Mouse (Mus musculus) forebrain, postnatal 0 days (tissue): ENCODE data around the gene Wdr95. TPM values are rescaled to one million over a fixed set of nuclear protein-coding genes. Genes with fewer than 3 reads are reported as not detected.

ENCODE experiments used
- ATAC-seq: fragments of 200-750 bp; cut with Nextera tagmentation; 2 replicates; pipeline ENCODE4 v1.8.0; 2017; ENCODE audit warnings: mild to moderate bottlenecking, moderate library complexity
- DNase-seq: peaks from one replicate; pipeline ENCODE4 v3.0.0-alpha.2; 2015
- H3K27ac ChIP-seq: fragments of 300-500 bp; sonication (generic); 2 replicates; pipeline ENCODE4 v1.5.1; 2014; ENCODE audit warnings: low read depth, mild to moderate bottlenecking, antibody characterized with exemption, low read length, moderate library complexity, mixed read lengths
- H3K27me3 ChIP-seq: fragments of 300-500 bp; sonication (generic); 2 replicates; pipeline ENCODE4 v1.6.1; 2014; ENCODE audit warnings: mild to moderate bottlenecking, low read length, mixed read lengths; ENCODE audit not compliant: insufficient read depth
- H3K36me3 ChIP-seq: fragments of 300-500 bp; sonication (generic); 2 replicates; pipeline ENCODE4 v1.6.1; 2014; ENCODE audit warnings: mild to moderate bottlenecking, moderate library complexity; ENCODE audit not compliant: insufficient read depth
- H3K4me1 ChIP-seq: fragments of 300-500 bp; sonication (generic); 2 replicates; pipeline ENCODE4 v1.6.1; 2014; ENCODE audit warnings: antibody characterized with exemption; ENCODE audit not compliant: insufficient read depth
- H3K4me2 ChIP-seq: fragments of 300-500 bp; sonication (generic); 2 replicates; pipeline ENCODE4 v1.6.1; 2014; ENCODE audit warnings: low read depth, mild to moderate bottlenecking, moderate library complexity
- H3K4me3 ChIP-seq: fragments of 300-500 bp; sonication (generic); 2 replicates; pipeline ENCODE4 v1.5.1; 2014; ENCODE audit warnings: low read depth, low read length, mixed read lengths
- H3K9ac ChIP-seq: fragments of 300-500 bp; sonication (generic); 2 replicates; pipeline ENCODE4 v1.6.1; 2014; ENCODE audit warnings: mild to moderate bottlenecking
- H3K9me3 ChIP-seq: fragments of 300-500 bp; sonication (generic); 2 replicates; pipeline ENCODE4 v1.6.1; 2016; ENCODE audit warnings: low read length
- CTCF ChIP-seq: sonication (generic); IDR thresholded peaks from 2 replicates; pipeline ENCODE4 v1.5.1; 2016; ENCODE audit warnings: antibody characterized with exemption, control low read depth, low read depth
- WGBS: fragments of 180-500 bp; shearing (Covaris S2); extraction: QIAGEN DNeasy Blood & Tissue Kit; methylation state at CpG from one replicate; pipeline ENCODE4 v1.1.7; 2014; 5-methylcytosine and 5-hydroxymethylcytosine counted together
- polyA plus RNA-seq: library from polyadenylated mRNA; unstranded; fragments of >200 nt; fragmentation: Nextera tagmentation; extraction: Ambion mirVana; gene quantifications from 2 replicates; pipeline ENCODE4 v1.2.1, GENCODE M21; 2015
- total RNA-seq: library from RNA; depleted of rRNA; stranded (reverse); fragments of >200 nt; gene quantifications from 2 replicates; pipeline ENCODE4 v1.2.3, GENCODE M21; 2014

Gene Wdr95
- total and polyA plus RNA-seq, 2 experiments from 2014 or later = 0.38 to 0.84 TPM

- WGBS = 94% methylated on average over 11 of the region's 11 CpGs
- H3K4me1 ChIP-seq = no peaks in the 10 kb centered on the region
- H3K4me2 ChIP-seq = no peak overlapping the region
- H3K9me3 ChIP-seq = no peaks in the 10 kb centered on the region
- no peak overlapping the region for H3K4me3 ChIP-seq
- TF ChIP-seq CTCF = no peak
- no peak for ATAC-seq
- no peaks in the 10 kb centered on the region for H3K27me3 ChIP-seq
- H3K27ac ChIP-seq = no peak overlapping the region
- H3K36me3 ChIP-seq = no peaks in the 10 kb centered on the region
- no peak for DNase-seq
- no peak overlapping the region for H3K9ac ChIP-seq
These were observed 24.9 kb downstream of the Wdr95 start for GRCm38 (mm10) chr5:149553373-149553772.

DNA sequence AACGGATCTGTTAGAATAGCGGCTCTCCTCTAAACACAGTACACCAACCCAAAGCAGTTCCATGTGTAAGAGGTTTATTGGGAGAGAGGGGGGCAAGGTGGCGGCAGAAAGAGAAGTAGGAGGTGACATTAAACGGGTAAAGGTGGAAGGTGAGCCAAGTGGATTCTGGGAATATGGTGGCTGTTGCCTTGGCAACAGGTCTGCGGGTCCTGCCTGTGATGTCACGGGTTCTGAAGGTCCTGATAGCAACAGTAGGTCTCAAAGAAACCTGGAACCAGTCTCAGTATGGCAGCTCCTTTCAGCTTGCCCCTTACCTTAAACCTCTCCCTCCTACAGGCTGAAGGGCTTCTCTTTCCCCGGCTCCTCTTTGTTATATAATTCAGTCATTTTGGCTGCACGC is 25.9 kb downstream of the Wdr95 start:
- no peak for TF ChIP-seq CTCF
- no peaks in the 10 kb centered on the region for H3K9me3 ChIP-seq
- no peaks in the 10 kb centered on the region for H3K36me3 ChIP-seq
- H3K4me1 ChIP-seq = no peaks in the 10 kb centered on the region
- 89% methylated on average over 8 of the region's 8 CpGs for WGBS
- DNase-seq (no peak), ATAC-seq (no peak)
- H3K4me2 ChIP-seq = no peak overlapping the region
- H3K9ac ChIP-seq = no peak overlapping the region
- no peak overlapping the region for H3K27ac ChIP-seq
- H3K27me3 ChIP-seq = no peaks in the 10 kb centered on the region
- no peak overlapping the region for H3K4me3 ChIP-seq

- no peaks in the 10 kb centered on the region for H3K36me3 ChIP-seq
- TF ChIP-seq CTCF = no peak
- peak overlapping the region; percentile 88 for H3K27ac ChIP-seq
- peaks cover 16% of the 10 kb centered on the region for H3K4me1 ChIP-seq
- 32% methylated on average over 11 of the region's 11 CpGs for WGBS
- H3K4me2 ChIP-seq = peak overlapping the region; percentile 26; the same call in 1 of the 2 replicates
- peak; percentile 88 for DNase-seq
- H3K9ac ChIP-seq = no peak overlapping the region
- no peaks in the 10 kb centered on the region for H3K27me3 ChIP-seq
- H3K9me3 ChIP-seq = no peaks in the 10 kb centered on the region
- H3K4me3 ChIP-seq = no peak overlapping the region
- peak; percentile 97 for ATAC-seq
These were observed 32.6 kb downstream of the Wdr95 start for GRCm38 (mm10) chr5:149560903-149561588.

GRCm38 (mm10) chr5:149566026-149566425 is 37.5 kb downstream of the Wdr95 start:
- no peak overlapping the region for H3K4me2 ChIP-seq
- H3K36me3 ChIP-seq = no peaks in the 10 kb centered on the region
- no peaks in the 10 kb centered on the region for H3K9me3 ChIP-seq
- H3K27ac ChIP-seq = 0 out of 2 replicates have a peak overlapping the region, but pooled peaks have one; percentile 36
- 30% methylated on average over 11 of the region's 11 CpGs for WGBS
- H3K9ac ChIP-seq = 0 out of 2 replicates have a peak overlapping the region, but pooled peaks have one; percentile 3
- H3K4me1 ChIP-seq = peaks cover 16% of the 10 kb centered on the region
- DNase-seq (no peak), ATAC-seq (no peak)
- H3K27me3 ChIP-seq = no peaks in the 10 kb centered on the region
- no peak overlapping the region for H3K4me3 ChIP-seq
- no peak for TF ChIP-seq CTCF

GRCm38 (mm10) chr5:149566957-149567356 is 38.5 kb downstream of the Wdr95 start:
- H3K4me2 ChIP-seq = no peak overlapping the region
- H3K4me3 ChIP-seq = no peak overlapping the region
- peaks cover 9% of the 10 kb centered on the region; the same call in 1 of the 2 replicates for H3K4me1 ChIP-seq
- WGBS = 52% methylated on average over 5 of the region's 5 CpGs
- no peaks in the 10 kb centered on the region for H3K9me3 ChIP-seq
- no peaks in the 10 kb centered on the region for H3K36me3 ChIP-seq
- no peak for DNase-seq
- H3K9ac ChIP-seq = no peak overlapping the region
- H3K27me3 ChIP-seq = no peaks in the 10 kb centered on the region
- peak; percentile 72 for ATAC-seq
- TF ChIP-seq CTCF = no peak
- no peak overlapping the region for H3K27ac ChIP-seq

- TF ChIP-seq CTCF = no peak
- no peak overlapping the region for H3K27ac ChIP-seq
- 0 out of 2 replicates have a peak, but pooled peaks cover 8% of the 10 kb centered on the region for H3K4me1 ChIP-seq
- DNase-seq (no peak), ATAC-seq (no peak)
- H3K27me3 ChIP-seq = no peaks in the 10 kb centered on the region
- 60% methylated on average over 13 of the region's 13 CpGs for WGBS
- H3K4me3 ChIP-seq = no peak overlapping the region
- no peaks in the 10 kb centered on the region for H3K36me3 ChIP-seq
- no peak overlapping the region for H3K4me2 ChIP-seq
- no peaks in the 10 kb centered on the region for H3K9me3 ChIP-seq
- H3K9ac ChIP-seq = no peak overlapping the region
These were observed 40.5 kb downstream of the Wdr95 start for GRCm38 (mm10) chr5:149568993-149569392.

DNA sequence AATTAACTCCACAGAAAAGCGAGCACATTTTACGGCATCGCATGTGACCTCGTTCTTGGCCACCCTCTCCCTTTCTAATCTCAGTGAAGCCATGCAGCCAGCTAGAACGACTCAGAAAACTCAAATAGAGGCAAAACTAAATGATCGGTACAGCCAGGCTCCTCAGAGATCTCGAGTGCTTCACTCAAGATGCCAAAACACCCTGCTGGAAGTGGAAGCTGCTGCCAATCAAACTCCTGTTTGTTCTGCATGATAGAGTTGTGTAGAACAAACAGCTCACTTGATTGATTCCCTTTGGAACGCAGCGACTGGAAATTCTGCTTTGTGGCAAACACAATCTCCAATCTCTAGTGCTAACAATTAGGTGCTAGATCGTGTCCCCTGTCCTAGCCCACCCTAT is 48.5 kb downstream of the Wdr95 start:
- no peak overlapping the region for H3K4me2 ChIP-seq
- TF ChIP-seq CTCF = no peak
- ATAC-seq (peak; percentile 66; the same call in 1 of the 2 replicates), DNase-seq (peak; percentile 61)
- no peaks in the 10 kb centered on the region for H3K27me3 ChIP-seq
- no peak overlapping the region for H3K4me3 ChIP-seq
- no peak overlapping the region for H3K9ac ChIP-seq
- peaks cover 14% of the 10 kb centered on the region for H3K4me1 ChIP-seq
- H3K9me3 ChIP-seq = no peaks in the 10 kb centered on the region
- 0 out of 2 replicates have a peak overlapping the region, but pooled peaks have one; percentile 29 for H3K27ac ChIP-seq
- no peaks in the 10 kb centered on the region for H3K36me3 ChIP-seq
- WGBS = 18% methylated on average over 10 of the region's 10 CpGs
